Mouse (Mus musculus) MEL (cell line): Measurements from ENCODE around the gene Klhl5. TPM values are rescaled to one million over a fixed set of nuclear protein-coding genes. Genes with fewer than 3 reads are reported as not detected.

ENCODE experiments used
- DNase-seq: peaks from one replicate; pipeline ENCODE4 v3.0.0; 2011; ENCODE audit warnings: low read depth, low spot score
- H3K27ac ChIP-seq: 2 replicates; pipeline ENCODE4 v1.5.1; 2012; ENCODE audit warnings: low read depth, mild to moderate bottlenecking, control low read depth, low read length, moderate library complexity; ENCODE audit not compliant: control insufficient read depth
- H3K27me3 ChIP-seq, 2 experiments: fragments of 150-350 bp in 1 of 2; sonication (generic) in 1 of 2; 2 replicates each; pipeline ENCODE4 v1.6.1; 2012; ENCODE audit warnings: low read length in 2 of 2, mild to moderate bottlenecking in 2 of 2, improper control_type of control experiment in 1 of 2, moderate library complexity in 1 of 2; ENCODE audit not compliant: insufficient read depth in 2 of 2, control insufficient read depth in 1 of 2
- H3K36me3 ChIP-seq, 2 experiments: 2 replicates each; pipeline ENCODE4 v1.6.1; 2012 to 2014; ENCODE audit warnings: low read length in 2 of 2, improper control_type of control experiment in 1 of 2, inconsistent platforms in 1 of 2, mild to moderate bottlenecking in 1 of 2; ENCODE audit not compliant: insufficient read depth in 2 of 2, control insufficient read depth in 1 of 2
- H3K4me1 ChIP-seq, 2 experiments: fragments of 150-350 bp in 1 of 2; sonication (generic) in 1 of 2; 2 replicates each; pipeline ENCODE4 v1.6.1; 2012; ENCODE audit warnings: low read length in 2 of 2, improper control_type of control experiment in 1 of 2, mild to moderate bottlenecking in 1 of 2; ENCODE audit not compliant: insufficient read depth in 2 of 2, control insufficient read depth in 1 of 2
- H3K4me3 ChIP-seq, 2 experiments: fragments of 150-350 bp in 1 of 2; sonication (generic) in 1 of 2; 2 replicates each; pipeline ENCODE4 v1.5.1; 2012; ENCODE audit warnings: low read depth in 2 of 2, low read length in 2 of 2, mild to moderate bottlenecking in 2 of 2, moderate library complexity in 2 of 2, control low read depth in 1 of 2, improper control_type of control experiment in 1 of 2; ENCODE audit not compliant: control insufficient read depth in 1 of 2, insufficient read depth in 1 of 2
- H3K79me2 ChIP-seq: 2 replicates; pipeline ENCODE4 v1.6.1; 2012; ENCODE audit warnings: mild to moderate bottlenecking, low read length, moderate library complexity; ENCODE audit not compliant: control insufficient read depth, poor library complexity, insufficient read depth
- H3K9ac ChIP-seq: 2 replicates; pipeline ENCODE4 v1.6.1; 2012; ENCODE audit warnings: low read depth, mild to moderate bottlenecking, control low read depth, low read length, moderate library complexity; ENCODE audit not compliant: control insufficient read depth, poor library complexity, severe bottlenecking
- H3K9me3 ChIP-seq: fragments of 150-350 bp; sonication (generic); replicated peaks from 2 replicates; pipeline ENCODE4 v1.6.1; 2012; ENCODE audit warnings: mild to moderate bottlenecking, low read length, improper control_type of control experiment, moderate library complexity; ENCODE audit not compliant: insufficient read depth
- CHD1 ChIP-seq: IDR thresholded peaks from 2 replicates; pipeline ENCODE4 v1.6.1; 2012; ENCODE audit warnings: low read depth, mild to moderate bottlenecking, inconsistent platforms, low read length, improper control_type of control experiment
- CHD2 ChIP-seq: IDR thresholded peaks from 2 replicates; pipeline ENCODE4 v1.6.1; 2011; ENCODE audit warnings: low read length, improper control_type of control experiment
- CTCF ChIP-seq, 3 experiments: IDR thresholded peaks in 2 of 3; conservative IDR thresholded peaks in 1 of 3; 2 replicates each; pipeline ENCODE4 v1.5.1; 2011 to 2012; ENCODE audit warnings: low read length in 3 of 3, low read depth in 2 of 3, mild to moderate bottlenecking in 2 of 3, improper control_type of control experiment in 1 of 3, inconsistent platforms in 1 of 3, mixed read lengths in 1 of 3, moderate library complexity in 1 of 3; ENCODE audit not compliant: control insufficient read depth in 1 of 3, insufficient read depth in 1 of 3, poor library complexity in 1 of 3, severe bottlenecking in 1 of 3
- E2F4 ChIP-seq: IDR thresholded peaks from 2 replicates; pipeline ENCODE4 v1.6.1; 2011; ENCODE audit warnings: low read depth, low read length, improper control_type of control experiment, borderline replicate concordance
- ELF1 ChIP-seq: IDR thresholded peaks from 2 replicates; pipeline ENCODE4 v1.6.1; 2014; ENCODE audit warnings: low read depth, mild to moderate bottlenecking, inconsistent platforms, low read length, improper control_type of control experiment, moderate library complexity
- EP300 ChIP-seq, 2 experiments: IDR thresholded peaks; 2 replicates each; pipeline ENCODE4 v1.6.1; 2011; ENCODE audit warnings: improper control_type of control experiment in 2 of 2, low read length in 2 of 2, low read depth in 1 of 2, mild to moderate bottlenecking in 1 of 2
- ETS1 ChIP-seq: IDR thresholded peaks from 2 replicates; pipeline ENCODE4 v1.6.1; 2012; ENCODE audit warnings: low read depth, mild to moderate bottlenecking, inconsistent platforms, low read length, improper control_type of control experiment, moderate library complexity
- GABPA ChIP-seq: IDR thresholded peaks from 2 replicates; pipeline ENCODE4 v1.6.1; 2012; ENCODE audit warnings: low read depth, mild to moderate bottlenecking, inconsistent platforms, low read length, improper control_type of control experiment, moderate library complexity
- GATA1 ChIP-seq: IDR thresholded peaks from 2 replicates; pipeline ENCODE4 v1.6.1; 2011; ENCODE audit warnings: low read depth, low read length, improper control_type of control experiment
- JUND ChIP-seq: IDR thresholded peaks from 2 replicates; pipeline ENCODE4 v1.6.1; 2011; ENCODE audit warnings: low read depth, mild to moderate bottlenecking, improper control_type of control experiment, low read length
- MAX ChIP-seq: IDR thresholded peaks from 2 replicates; pipeline ENCODE4 v1.6.1; 2011; ENCODE audit warnings: low read length, improper control_type of control experiment
- MYB ChIP-seq: IDR thresholded peaks from 2 replicates; pipeline ENCODE4 v1.6.1; 2011; ENCODE audit warnings: mild to moderate bottlenecking, low read depth, low read length, improper control_type of control experiment
- MYC ChIP-seq: IDR thresholded peaks from 2 replicates; pipeline ENCODE4 v1.6.1; 2011; ENCODE audit warnings: low read depth, mild to moderate bottlenecking, low read length, improper control_type of control experiment, moderate library complexity
- NELFE ChIP-seq: IDR thresholded peaks from 2 replicates; pipeline ENCODE4 v1.6.1; 2011; ENCODE audit warnings: low read depth, low read length, improper control_type of control experiment
- NRF1 ChIP-seq: IDR thresholded peaks from 2 replicates; pipeline ENCODE4 v1.6.1; 2014; ENCODE audit warnings: low read depth, mild to moderate bottlenecking, inconsistent platforms, low read length, improper control_type of control experiment, moderate library complexity; ENCODE audit not compliant: poor library complexity, insufficient read depth, severe bottlenecking
- POLR2A ChIP-seq, 2 experiments: IDR thresholded peaks; 2 replicates each; pipeline ENCODE4 v1.6.1; 2011 to 2012; ENCODE audit warnings: low read length in 2 of 2, mild to moderate bottlenecking in 2 of 2, control low read depth in 1 of 2, improper control_type of control experiment in 1 of 2, low read depth in 1 of 2, moderate library complexity in 1 of 2; ENCODE audit not compliant: control insufficient read depth in 1 of 2, insufficient read depth in 1 of 2, poor library complexity in 1 of 2
- POLR2AphosphoS5 ChIP-seq: IDR thresholded peaks from 2 replicates; pipeline ENCODE4 v1.6.1; 2012; ENCODE audit warnings: low read depth, borderline replicate concordance, mild to moderate bottlenecking, inconsistent platforms, low read length, moderate library complexity, mixed read lengths
- RAD21 ChIP-seq: IDR thresholded peaks from 2 replicates; pipeline ENCODE4 v1.6.1; 2011; ENCODE audit warnings: mild to moderate bottlenecking, low read depth, low read length, improper control_type of control experiment
- RCOR1 ChIP-seq: IDR thresholded peaks from 2 replicates; pipeline ENCODE4 v1.6.1; 2012; ENCODE audit warnings: low read depth, mild to moderate bottlenecking, inconsistent platforms, low read length, improper control_type of control experiment
- SIN3A ChIP-seq: IDR thresholded peaks from 2 replicates; pipeline ENCODE4 v1.6.1; 2012; ENCODE audit warnings: low read length, improper control_type of control experiment, inconsistent platforms
- SMC3 ChIP-seq: IDR thresholded peaks from 2 replicates; pipeline ENCODE4 v1.6.1; 2011; ENCODE audit warnings: low read depth, low read length, improper control_type of control experiment
- TAL1 ChIP-seq: IDR thresholded peaks from 2 replicates; pipeline ENCODE4 v1.6.1; 2012; ENCODE audit warnings: mild to moderate bottlenecking, inconsistent platforms, low read length, moderate library complexity, mixed read lengths
- TBP ChIP-seq: IDR thresholded peaks from 2 replicates; pipeline ENCODE4 v1.8.0; 2011; ENCODE audit warnings: low read depth, low read length, improper control_type of control experiment
- UBTF ChIP-seq: IDR thresholded peaks from 2 replicates; pipeline ENCODE4 v1.6.1; 2012; ENCODE audit warnings: low read depth, mild to moderate bottlenecking, inconsistent platforms, low read length, improper control_type of control experiment, moderate library complexity, borderline replicate concordance; ENCODE audit not compliant: insufficient read depth
- USF2 ChIP-seq, 2 experiments: IDR thresholded peaks; 2 replicates each; pipeline ENCODE4 v1.6.1; 2011 to 2012; ENCODE audit warnings: improper control_type of control experiment in 2 of 2, low read length in 2 of 2, borderline replicate concordance in 1 of 2, inconsistent platforms in 1 of 2, low read depth in 1 of 2, mild to moderate bottlenecking in 1 of 2; ENCODE audit not compliant: insufficient read depth in 1 of 2
- ZC3H11A ChIP-seq: IDR thresholded peaks from 2 replicates; pipeline ENCODE4 v1.6.1; 2012; ENCODE audit warnings: low read depth, mild to moderate bottlenecking, inconsistent platforms, low read length, improper control_type of control experiment
- ZKSCAN1 ChIP-seq: IDR thresholded peaks from 2 replicates; pipeline ENCODE4 v1.6.1; 2012; ENCODE audit warnings: low read depth, mild to moderate bottlenecking, inconsistent platforms, low read length, improper control_type of control experiment, moderate library complexity
- ZMIZ1 ChIP-seq: IDR thresholded peaks from 2 replicates; pipeline ENCODE4 v1.6.1; 2012; ENCODE audit warnings: low read depth, mild to moderate bottlenecking, inconsistent platforms, low read length, improper control_type of control experiment, moderate library complexity
- polyA plus RNA-seq, 2 experiments: library from polyadenylated mRNA; stranded (reverse) in 1 of 2; unstranded in 1 of 2; fragments of >175 nt in 1 of 2; fragments of >200 nt in 1 of 2; gene quantifications; 2 replicates each; pipeline versions ENCODE4 v1.2.1 to v1.2.4; 2012; ENCODE audit warnings: low replicate concordance in 2 of 2, low read depth in 1 of 2; ENCODE audit not compliant: insufficient read length in 2 of 2, insufficient read depth in 1 of 2, missing spikeins in 1 of 2
- total RNA-seq: library from RNA; depleted of rRNA; stranded (reverse); fragments of 300-350 nt; gene quantifications from 2 replicates; pipeline ENCODE4 v1.2.3, GENCODE M21; 2012

Gene Klhl5
- total and polyA plus RNA-seq, 3 experiments: 8.0 to 15.5 TPM; not detected in 1

DNA sequence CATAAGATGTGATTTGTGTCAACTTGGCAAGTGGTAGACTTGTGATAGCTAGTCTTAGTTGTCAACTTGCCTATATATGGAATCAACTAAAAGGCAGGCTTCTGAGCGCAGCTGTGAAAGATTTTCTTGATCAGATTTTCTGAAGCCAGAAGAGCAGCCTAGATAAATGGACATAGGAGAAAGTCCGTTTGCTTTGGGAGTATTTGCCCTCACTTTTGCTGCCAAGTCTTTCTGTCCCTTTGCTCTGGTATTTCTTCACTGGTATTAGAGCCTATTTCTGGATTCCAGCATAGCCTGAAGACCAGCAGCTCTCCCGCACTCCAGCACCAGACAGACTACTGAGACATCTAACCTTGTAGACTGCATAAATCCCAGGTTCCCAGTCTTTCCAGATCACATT is 15.3 kb downstream of the Klhl5 start:
- Histone ChIP-seq H3K36me3 (no peaks in the 10 kb centered on the region), H3K9ac (no peak overlapping the region), H3K27ac (no peak overlapping the region), H3K9me3 (no peaks in the 10 kb centered on the region), H3K27me3 (no peaks in the 10 kb centered on the region), H3K4me1 (0 out of 4 replicates have a peak, but pooled peaks cover 0 to 3% of the 10 kb centered on the region in 2 experiments), H3K79me2 (no peaks in the 10 kb centered on the region)
- no peak for DNase-seq
- TF ChIP-seq ZMIZ1: no peak
- TF ChIP-seq MYC: no peak
- no peak for TF ChIP-seq NRF1
- TF ChIP-seq GABPA: no peak
- no peak for TF ChIP-seq USF2 (IDR thresholded peaks at IDR 0.05; ENCODE audit: borderline replicate concordance in 1 of 2, insufficient read depth in 1 of 2, low read depth in 1 of 2, low read length in 2 of 2)
- no peak for TF ChIP-seq TAL1
- TF ChIP-seq, all 39 proteins: peak for 0
- H3K4me3 ChIP-seq: no peak overlapping the region

DNA sequence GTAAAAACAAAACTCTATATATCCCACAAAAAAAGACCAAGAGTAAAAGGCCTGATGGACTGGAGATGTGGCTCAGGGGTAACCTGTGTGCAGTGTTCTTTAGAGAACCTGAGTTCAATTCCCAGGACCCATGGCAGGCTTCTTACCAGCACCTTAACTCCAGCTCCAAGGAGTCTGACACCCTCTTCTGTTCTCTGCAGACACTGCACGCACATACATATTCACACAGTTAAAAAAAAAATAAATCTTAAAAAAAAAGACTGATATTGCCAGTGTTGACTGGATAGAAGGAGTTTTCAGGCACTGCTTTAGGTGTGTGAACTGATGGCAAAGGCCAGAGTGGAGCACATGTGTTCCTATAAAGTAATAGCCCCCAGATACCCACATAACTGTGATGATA is 18.8 kb downstream of the Klhl5 start:
- Histone ChIP-seq H3K36me3 (peaks cover 0 to 7% of the 10 kb centered on the region in 2 experiments; a peak in 2 of 4 replicates), H3K27ac (no peak overlapping the region), H3K79me2 (peaks cover 1% of the 10 kb centered on the region; the same call in 1 of the 2 replicates), H3K9ac (no peak overlapping the region), H3K9me3 (no peaks in the 10 kb centered on the region), H3K4me1 (peaks cover 0 to 10% of the 10 kb centered on the region in 2 experiments; a peak in 1 of 4 replicates), H3K4me3 (no peak overlapping the region), H3K27me3 (no peaks in the 10 kb centered on the region)
- TF ChIP-seq CTCF (IDR thresholded peaks at IDR 0.05 in 2 of 3, conservative IDR thresholded peaks at IDR 0.05 in 1 of 3; ENCODE audit: control insufficient read depth in 1 of 3, insufficient read depth in 1 of 3, low read depth in 2 of 3, low read length in 3 of 3, poor library complexity in 1 of 3, severe bottlenecking in 1 of 3) (peak in 1 of 3 experiments; percentile 7; a peak in 1 of 6 replicates), ZC3H11A (no peak), CHD2 (no peak), E2F4 (no peak), SMC3 (peak; percentile 19; the same call in 1 of the 2 replicates), ELF1 (no peak), MAX (no peak), RAD21 (peak; percentile 5), NELFE (no peak), SIN3A (no peak), POLR2A (IDR thresholded peaks at IDR 0.05; ENCODE audit: control insufficient read depth in 1 of 2, insufficient read depth in 1 of 2, low read depth in 1 of 2, low read length in 2 of 2, poor library complexity in 1 of 2) (no peak), JUND (no peak), UBTF (no peak), RCOR1 (no peak), POLR2AphosphoS5 (no peak), ZKSCAN1 (no peak), ETS1 (no peak), TBP (no peak), TAL1 (no peak), MYC (no peak), EP300 (IDR thresholded peaks at IDR 0.05; ENCODE audit: low read depth in 1 of 2, low read length in 2 of 2) (no peak), GABPA (no peak), CHD1 (no peak), GATA1 (no peak), USF2 (IDR thresholded peaks at IDR 0.05; ENCODE audit: borderline replicate concordance in 1 of 2, insufficient read depth in 1 of 2, low read depth in 1 of 2, low read length in 2 of 2) (no peak), MYB (no peak)
- DNase-seq: no peak
